Mouse (Mus musculus) ovary, postnatal 14 days (tissue): ENCODE measurements around the gene Prkag2.

Source experiments
- DNase-seq: peaks from one replicate; pipeline ENCODE4 v3.0.0; 2022; ENCODE audit warnings: low spot score

Prkag2 gene

DNA sequence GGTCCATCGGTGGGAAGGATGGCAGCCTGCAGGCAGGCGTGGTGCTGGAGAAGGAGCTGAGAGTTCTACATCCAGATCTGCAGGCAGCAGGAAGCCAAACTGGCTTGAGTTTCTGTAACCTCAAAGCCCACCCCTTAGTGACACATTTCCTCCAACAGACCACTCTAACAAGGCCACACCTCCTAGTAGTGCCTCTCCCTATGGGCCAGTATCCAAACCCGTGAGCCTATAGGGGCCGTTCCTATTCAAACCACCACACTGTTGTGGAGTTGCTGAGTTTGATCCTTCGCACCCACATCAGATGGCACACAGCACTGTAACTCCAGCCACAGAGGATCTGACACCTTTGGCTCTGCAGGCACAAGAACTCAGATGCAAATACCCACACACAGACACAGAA lies 185.3 kb downstream of the Prkag2 start:
- DNase-seq: no peak

DNA sequence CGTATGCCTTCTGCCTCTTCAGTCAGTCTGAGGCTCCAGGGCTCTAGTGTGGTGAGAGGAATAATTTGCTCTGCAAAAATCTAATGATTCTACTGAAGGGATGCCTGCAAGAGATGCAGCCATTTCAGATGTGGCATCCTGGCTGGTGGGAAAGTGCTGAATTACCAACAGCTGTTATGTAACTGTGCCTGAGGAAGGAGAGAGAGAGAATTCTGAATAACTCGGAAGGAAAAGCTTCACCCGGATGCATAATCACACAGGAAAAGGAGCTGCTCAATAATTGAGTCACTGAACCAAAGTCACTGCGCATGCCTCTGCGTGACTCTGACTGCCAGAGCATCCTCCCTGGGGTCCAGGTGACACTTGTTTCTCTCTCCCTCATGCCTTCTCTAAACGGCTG lies 186.8 kb downstream of the Prkag2 start:
- DNase-seq: no peak

DNA sequence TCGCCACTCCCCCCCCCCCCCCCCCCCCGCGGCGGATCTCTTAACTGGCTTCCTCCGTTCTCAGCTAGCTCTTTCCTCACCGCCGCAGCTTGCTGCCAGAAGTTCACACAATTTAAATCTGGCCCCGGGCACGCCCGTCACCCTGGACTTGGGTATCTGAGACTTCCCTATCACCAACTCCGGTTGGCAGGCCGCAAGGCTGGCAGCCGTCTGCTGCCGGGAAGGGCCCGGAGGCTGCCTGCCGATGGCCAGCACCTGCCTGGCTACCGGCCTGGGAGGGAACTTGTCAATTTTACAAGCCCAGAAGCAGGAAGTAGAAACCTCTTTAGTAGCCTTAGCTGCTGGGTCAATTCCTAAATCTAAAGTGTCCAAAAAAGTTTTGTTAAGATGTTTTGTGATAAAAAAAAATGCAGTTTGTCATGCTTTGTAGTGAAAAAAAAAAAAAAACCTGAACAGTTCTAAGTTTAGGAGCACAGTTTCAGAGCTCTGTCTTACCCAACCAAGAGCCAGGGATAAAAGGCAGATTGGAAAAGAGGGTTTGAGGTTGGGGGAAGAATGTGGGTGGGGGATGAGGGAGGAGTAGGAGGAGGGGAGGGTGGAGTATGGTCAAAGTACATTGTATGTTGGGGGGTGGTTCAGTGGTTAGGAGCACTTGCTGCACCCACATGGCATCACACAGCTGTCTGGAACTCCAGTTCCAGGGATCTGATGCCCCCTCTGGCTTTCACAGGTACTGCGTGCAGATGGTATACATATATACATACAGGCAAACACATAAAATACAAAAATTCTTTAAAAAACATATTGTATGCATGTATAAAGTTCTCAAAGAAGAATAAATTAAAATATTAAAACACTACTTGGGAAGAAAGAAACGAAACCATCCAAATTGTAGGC lies 191.4 kb downstream of the Prkag2 start:
- DNase-seq: no peak

DNA sequence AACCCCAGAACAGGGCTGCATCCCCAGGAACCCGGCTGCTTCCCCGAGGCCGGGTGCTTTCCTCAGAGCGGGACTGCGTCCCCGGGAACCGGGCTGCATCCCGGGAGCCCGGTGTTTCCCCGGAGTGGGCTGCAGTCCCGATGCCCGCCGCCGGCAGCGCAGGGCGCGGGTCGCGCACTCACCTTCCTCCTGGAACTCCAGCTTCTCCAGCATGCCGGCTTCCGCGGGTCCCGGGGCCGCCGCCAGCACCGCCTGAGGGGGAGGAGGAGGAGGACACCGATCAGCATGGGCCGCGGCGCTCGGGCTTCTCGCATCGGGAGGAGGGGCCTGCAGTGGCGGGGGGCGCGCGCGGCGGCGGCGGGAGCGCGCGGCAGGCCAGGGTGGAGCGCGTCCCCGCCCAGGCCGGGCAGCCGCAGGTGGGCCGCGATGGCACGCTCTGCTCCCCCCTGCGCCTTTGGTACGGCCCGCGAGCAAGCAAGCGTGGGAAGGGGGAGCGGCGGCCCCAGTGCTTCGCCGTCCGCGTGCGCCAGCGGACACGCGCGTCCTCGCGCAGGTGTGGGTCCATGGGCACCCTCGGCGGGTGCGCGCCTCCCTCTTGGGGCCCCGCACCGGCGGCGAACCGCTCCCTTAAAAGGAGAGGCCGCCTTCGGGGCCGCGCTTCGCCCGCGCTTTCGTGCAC lies 192.2 kb downstream of the Prkag2 start:
- DNase-seq: peak; percentile 72

DNA sequence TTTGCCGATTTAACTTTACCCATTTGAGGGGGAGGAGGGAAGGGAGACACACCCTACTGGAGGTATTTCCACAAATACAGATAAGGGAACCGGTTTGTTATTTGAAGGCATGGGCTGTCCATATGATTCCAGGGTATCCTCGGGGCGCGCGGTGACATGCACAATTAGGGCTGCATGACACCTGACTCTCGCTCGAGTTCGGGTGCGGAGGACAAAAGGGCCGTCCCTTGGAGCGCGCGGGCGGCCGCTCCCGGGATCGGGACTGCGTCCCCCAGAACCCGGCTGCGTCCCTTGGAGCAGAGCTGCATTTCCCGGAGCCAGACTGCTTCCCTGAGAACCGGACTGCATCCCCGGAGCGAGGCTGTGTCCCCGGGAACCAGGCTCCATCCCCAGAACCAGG lies 192.7 kb downstream of the Prkag2 start:
- peak; percentile 18 for DNase-seq

DNA sequence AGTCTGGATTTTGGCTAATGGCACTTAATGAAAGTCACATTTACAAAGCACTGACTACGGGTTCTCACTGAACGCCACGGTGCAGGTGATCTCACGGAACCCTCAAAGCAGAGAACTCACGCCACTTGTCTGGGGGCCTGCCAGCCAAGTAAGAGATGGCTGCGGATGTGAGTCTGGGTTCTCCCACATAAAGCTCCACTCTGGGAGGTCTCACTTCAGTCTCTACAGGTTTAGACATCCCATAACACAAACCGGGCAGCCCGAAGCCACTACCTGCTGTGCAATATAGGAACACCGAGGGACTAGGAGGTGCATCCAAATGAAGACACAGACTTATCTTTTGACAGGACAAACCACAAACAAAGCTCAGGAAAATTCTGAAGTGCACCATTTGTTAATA lies 193.6 kb downstream of the Prkag2 start:
- DNase-seq: no peak

DNA sequence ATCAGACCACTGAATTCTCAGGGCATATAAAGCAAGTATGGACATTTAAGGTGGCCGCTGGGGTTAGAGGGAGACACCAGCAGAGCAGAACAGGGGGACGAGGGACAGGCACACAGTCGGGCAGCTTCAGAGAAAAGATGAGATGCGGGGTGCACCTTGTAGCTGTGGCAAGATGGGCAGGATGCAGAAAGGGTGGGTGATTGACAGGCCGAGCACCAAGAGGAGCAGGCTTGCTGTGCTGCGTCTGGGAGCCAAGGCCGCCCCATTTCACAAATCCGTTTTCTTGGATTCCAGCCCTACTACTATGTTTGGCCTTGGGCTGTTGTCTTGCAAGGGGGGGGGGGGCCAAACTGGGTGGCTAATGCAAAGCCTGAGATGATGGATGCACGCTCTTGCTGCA lies 195.5 kb downstream of the Prkag2 start:
- no peak for DNase-seq

DNA sequence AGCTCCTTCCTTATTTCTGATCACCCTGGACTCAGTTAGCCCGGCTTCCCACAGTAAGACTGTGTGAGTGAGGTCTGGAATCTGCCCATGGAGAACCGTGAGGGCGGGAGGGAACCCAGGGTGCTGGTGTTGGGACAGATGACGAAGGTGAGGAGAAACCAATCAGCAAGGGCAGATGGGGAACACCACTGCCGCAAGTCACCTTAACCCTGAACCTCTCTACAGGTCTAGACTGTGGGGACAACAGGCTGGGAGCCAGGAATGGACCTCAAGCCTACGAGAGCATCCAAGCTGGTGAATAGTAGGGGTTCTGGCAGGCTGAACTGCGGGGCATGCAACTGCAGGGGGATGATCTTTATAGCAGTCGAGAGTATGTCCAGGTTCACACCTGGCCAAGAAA lies 196.0 kb downstream of the Prkag2 start:
- DNase-seq: no peak

DNA sequence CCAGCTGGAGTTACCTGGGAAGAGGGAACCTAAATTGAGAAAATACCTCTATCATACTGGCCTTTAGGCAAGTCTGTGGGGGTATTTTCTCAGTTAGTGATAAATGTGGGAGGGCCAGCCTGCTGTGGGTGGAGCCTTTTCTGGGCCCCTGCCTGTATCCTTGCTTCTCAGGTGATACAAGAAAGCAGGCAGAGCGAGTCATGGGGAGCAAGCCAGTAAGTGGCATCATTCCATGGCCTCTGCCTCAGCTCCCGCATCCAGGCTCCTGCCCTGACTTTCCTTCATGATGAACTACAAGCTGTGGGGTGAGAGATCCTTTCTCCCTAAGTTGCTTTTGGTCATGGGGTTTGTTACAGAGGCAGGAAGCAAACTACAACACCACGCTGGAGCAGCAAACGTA lies 196.4 kb downstream of the Prkag2 start:
- DNase-seq: no peak

DNA sequence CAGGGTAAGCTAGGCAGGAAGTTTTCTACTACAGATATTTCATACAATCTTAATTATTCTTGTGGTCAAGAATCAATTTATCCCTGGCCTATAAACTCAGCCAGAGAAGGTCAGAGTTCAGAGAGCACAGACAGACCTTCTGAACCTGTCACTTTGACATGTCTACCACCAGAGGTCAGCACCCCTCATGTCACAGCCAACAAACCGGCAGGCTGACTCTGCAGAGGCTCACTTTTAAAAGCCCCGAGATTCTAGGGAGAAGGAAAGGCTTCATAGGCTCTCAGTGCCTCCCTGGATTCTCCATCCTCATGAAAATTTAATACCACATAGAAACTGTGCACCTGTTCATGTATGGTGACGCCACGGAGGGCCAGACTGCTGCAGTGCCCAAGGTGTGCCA lies 197.6 kb downstream of the Prkag2 start:
- no peak for DNase-seq

DNA sequence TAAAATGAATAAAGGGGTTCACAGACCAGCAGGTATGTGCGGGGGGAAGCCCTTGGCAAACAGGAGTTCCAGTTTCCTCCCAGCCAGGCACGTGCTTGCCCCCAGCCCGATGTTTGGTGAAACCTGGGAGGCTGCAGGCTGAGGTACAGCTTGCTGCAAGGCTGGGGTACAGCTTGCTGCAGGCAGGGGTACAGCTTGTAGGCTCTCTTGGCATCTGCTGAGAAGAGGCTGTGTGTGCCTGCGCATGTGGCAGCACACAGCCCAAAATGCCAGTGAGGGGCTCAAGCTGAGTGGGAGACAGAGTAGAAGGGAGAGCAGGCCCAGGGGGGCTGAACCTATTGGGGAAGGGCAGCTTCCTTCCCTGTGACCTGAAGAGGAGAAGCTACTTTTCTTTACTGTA lies 204.8 kb downstream of the Prkag2 start:
- DNase-seq: no peak

DNA sequence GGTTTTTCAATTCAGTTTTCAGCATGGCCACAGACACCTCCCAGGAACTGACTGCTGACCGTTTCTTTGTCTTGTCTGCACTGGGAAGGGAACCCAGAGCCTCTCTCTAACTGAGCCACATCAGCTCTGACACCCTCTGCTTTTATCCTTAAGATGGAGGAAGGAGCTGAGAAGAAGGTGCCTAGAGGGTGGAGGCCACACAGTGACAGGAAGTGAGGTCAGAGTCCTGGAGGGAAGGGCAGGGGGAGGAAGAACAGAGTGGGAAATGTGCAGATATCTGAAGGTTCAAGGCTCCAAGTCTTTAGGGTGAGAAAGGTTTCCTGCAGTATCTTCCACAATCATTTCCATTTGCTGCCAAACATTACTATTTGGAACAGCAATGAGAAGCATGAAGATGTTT lies 205.6 kb downstream of the Prkag2 start:
- DNase-seq: no peak

DNA sequence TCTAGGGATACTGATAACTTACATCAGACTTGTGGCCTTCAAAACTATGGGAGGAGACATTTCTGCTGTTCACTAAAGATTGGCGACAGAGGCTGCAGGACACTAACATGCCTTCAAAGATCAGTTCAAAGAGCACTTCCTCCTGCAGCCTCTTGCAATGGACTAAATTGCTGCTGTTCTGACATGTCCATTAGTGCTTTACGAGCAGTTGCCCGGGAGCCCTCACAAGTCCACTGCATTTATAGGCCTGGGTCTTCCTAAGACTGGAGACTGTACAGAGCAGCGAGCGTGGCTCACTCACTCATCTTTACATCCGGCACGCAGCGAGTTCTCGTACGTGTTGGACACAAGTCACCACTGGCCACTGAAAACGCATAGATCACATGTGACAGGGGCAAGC lies 208.0 kb downstream of the Prkag2 start:
- DNase-seq: no peak

DNA sequence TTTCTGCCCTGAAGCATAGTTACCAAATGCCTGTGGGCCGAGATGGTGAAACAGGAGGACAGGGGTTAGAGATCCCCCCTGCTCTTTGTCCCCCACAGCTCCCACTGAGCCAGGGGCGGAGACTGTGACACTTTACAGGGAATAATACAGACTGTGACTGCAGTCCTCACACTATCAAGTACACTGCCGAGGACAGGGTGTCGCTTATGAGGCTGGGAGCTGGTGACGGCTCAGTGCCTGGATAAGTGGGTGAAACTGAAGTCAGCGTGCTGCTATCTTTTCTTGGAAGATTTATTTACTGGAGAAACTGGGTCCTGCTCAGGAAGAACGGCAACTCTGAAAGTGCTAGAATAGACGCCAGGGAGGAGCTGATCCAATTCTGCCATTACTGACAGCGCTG lies 210.6 kb downstream of the Prkag2 start:
- DNase-seq: no peak

DNA sequence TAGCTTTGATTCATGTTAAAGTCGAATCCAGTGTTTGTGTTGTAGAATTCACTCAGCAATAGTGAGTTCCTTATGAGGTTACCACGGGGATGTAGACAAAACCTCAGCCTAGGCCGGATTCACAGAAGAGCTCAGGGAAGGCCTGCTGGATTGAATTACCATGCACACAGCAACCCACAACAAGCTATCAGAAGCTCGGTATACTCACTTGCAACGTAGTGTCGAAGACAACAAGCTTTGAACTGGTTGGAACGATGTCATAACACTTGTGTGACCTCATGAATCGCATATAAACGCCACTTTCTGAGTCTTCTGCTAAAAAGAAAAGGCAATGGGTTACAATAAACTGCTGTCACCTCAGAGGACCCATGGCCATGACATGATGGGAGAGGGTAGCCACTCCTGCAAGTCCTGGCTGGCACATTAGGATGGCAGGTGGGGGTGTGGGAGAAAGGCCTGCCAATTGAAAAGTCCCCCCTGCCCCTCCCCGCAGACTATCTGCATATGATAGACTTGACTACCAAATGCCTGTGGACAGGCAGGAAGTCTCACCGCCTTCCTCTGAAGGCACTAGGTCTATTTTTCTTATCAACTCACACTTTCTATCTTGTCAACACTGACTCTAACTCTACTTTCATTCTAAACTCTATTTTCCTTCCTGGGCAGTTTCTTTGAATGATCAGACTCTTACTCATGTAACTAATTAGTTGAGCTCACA lies 211.4 kb downstream of the Prkag2 start:
- DNase-seq: no peak

DNA sequence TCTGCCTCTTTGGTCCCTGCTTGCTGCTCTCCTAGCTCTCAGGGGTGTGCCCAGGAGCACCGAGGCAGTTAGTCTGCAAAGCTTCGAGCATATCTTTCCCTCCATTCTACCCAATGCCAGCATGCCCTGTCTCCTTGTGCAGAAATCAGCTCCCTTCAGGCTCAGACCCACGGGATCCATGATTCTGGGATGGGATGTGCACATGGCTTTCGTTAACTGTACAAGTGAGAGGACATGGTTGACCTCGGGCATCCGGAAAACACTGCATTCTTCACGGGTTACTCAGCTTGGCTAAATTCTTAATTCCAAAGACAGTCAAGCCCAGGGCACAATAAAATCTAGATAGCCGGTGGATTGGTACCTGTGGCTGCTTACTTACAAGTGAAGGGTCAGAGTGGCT lies 213.2 kb downstream of the Prkag2 start:
- DNase-seq: no peak

DNA sequence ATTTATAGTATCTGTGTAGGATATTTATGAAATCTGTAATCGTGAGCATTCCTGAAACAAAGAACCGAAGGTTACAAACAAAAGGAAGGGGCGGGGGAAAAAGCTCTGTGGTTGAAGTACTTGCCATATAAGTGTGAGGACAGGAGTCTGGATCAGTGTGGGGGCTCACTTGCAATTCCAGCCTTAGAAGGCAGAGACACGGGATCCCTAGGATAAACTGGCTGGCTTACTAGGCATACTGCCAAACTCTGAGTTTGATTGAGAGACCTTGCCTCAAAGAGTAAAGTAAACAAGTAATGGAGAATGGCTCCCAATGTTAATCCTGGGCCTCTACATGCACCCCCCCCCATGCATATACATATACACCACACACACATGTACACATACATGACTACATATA lies 221.7 kb downstream of the Prkag2 start:
- DNase-seq: no peak

DNA sequence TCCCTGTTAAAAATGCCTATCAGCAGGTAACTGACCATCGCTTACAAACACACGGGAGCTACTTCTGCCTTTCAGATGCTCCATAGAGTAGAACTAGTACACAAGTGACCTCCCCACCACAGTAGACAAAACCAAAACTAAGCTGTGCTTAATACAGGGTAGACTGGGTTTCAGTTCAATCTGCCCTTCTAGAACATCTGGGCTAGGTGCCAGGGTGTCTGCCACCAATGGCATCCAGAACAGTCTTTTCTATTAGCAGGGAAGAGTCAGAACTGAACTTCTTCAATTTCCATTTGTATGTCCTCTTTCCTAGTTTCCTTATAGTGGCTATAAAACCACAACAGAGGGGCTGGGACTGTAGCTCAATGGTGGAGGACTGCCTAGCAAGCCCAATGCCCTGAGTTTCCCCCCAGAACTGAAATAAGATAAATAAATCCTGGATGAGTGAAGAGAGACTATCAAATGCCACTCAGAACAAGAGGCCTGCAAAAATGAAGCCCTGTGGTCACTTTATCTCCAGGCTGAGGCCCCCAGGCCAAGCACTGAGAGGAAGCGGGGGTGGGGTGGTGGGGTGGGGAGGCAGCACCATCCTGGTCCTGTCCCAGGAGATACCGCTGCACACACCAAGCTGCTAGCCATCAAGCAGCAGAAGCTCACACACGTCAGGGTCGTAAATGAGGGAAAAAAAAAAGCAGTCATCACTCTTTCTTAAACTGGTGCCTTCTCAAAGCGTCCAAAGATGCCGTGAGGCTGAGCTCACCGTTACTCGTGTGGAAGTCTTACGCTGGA lies 222.4 kb downstream of the Prkag2 start:
- no peak for DNase-seq

DNA sequence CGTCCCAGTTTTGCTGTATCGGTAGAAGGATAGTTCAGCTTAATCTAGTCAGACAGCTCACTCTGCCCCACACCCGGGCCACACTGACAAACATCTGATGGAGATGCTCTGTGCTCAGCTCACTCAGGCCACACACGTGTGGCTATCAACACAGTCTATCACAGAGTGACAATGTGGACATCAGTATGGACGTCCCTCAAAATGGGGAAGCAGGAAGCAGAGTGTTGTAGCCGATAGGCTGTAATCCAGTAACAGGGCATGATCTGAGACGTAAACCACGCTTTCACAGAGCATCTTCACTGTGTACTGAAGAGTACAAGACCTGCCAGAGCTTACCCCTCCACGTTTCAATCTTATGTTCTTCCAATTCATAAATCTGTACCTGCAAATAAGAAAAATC lies 223.8 kb downstream of the Prkag2 start:
- DNase-seq: no peak

DNA sequence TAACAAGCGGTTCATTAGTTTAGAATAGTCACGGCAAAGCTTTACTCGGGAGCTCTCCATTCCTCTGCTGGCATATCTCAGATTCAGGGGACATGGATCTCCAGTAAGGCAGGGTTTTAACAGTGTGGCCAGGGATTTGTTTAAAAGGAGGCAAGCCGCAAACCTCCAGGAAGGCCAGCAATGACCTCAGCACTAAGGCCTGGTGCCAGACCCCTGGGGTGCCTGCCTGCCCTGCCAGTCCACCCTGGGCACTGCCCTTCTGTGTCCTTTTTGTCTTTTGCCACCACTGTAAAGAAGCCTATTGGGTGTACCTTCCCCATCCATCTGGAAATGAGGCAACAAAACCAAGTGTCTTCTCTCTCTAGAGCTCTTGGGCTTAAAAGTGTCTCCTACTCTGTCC lies 226.3 kb downstream of the Prkag2 start:
- no peak for DNase-seq

DNA sequence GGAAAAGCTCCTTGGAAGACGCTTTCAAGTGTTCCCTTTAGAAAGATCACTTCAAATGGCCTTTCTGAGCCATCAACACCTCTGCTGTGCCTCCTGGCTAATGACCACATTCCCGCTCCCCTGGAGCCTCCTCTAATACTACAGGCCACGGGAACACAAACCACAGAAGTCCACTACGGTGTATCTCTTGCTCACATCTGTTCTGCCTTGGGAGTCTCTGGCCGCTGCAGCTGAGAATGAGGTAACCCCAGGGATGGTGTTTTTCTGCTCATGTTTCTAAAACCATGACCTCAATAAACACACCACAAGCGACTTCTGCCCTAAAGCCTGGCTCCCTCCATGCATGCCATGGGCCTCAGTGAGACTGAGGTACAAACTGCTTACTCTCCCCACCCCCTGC lies 227.2 kb downstream of the Prkag2 start:
- no peak for DNase-seq

DNA sequence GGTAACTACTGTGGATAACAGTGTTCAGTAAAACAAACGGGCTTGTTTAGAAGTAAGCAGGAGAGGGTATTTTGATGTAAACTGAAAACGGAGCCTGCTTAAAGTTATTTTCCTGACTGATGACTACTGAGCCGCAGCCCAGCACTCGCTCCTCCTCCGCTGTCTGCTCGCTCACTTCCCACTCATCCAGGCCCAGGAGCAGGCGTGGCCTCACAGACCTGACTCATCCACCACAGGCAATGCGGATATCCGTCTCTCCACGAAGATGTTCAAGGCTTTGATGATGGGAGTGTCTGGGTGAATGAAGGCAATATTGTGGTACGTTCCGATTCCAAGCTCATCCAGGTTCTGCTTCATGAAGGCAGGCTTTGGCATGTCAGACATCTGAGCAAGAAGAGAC lies 229.2 kb downstream of the Prkag2 start:
- DNase-seq: no peak
